Mouse (Mus musculus): ENCODE data around the gene Vwa1. TPM values are rescaled to one million over a fixed set of nuclear protein-coding genes. Genes with fewer than 3 reads are reported as not detected.

Gene Vwa1
- polyA plus RNA-seq (2015; fragmentation: Nextera tagmentation; extraction: Ambion mirVana), result 20.3 and 22.5 TPM in 2 replicates

DNA sequence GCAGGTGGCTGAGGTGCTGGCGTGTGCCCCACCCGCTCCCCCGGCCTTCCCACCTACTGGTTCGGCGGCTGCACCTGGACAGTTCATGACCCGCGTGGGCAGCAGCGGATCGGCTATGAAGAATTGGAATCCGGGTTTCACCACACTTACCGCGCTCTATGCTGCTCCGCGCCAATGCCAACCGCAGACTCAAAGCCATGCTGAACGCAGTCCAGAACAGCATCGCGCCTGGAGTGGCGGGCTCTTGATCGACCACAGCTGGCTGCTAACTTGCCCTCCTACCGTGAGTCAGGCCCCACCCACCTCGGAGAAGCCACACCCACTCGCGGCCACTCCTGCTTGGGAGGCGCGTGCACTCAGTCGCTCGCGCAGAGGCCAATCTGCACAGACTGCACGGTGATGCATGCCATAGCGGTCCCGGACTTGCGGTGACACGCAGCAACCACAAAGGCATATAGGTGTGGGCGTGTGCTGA, at the start of gene Vwa1:
TSS of gene Vwa1 (minus strand) at position 419 of the 475 bp plus-strand sequence.

DNA sequence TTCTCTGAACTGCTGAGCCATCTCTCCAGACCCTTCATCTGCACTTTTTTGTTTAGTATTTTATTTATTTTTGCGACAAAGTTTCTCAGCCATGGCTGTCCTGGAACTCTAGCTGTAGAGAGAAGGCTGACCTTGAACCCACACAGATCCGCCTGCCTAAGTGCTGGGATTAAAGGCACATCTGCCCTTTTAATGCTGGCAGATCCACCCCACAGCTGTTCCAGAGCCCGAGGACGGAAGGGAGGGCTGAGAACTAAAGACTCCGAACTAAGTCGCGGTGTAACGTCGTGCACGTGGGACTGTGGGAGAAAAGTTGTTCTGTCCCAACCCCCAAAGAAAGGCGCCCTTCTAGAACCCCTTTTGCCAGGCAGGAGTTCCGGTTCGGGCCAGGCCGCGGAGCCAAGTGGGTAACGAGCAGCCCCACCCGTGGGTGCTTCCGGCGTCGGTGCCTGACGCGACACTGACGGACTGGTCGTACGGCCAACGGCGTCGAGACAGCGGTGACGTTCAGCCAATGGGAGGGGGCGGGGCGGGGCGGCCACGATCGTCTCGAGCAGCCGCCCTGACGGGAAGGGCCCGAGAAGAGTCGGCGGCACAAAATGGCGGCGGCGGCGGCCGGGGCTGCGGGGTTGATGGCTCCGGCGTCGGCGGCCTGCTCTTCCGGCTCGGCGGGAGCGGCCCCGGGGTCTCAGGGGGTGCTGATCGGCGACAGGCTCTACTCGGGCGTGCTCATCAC, 37.6 kb upstream of the Vwa1 start, which contains the start of gene Ccnl2:
TSS of gene Ccnl2 (plus strand) at position 561 of the 736 bp plus-strand sequence.

DNA sequence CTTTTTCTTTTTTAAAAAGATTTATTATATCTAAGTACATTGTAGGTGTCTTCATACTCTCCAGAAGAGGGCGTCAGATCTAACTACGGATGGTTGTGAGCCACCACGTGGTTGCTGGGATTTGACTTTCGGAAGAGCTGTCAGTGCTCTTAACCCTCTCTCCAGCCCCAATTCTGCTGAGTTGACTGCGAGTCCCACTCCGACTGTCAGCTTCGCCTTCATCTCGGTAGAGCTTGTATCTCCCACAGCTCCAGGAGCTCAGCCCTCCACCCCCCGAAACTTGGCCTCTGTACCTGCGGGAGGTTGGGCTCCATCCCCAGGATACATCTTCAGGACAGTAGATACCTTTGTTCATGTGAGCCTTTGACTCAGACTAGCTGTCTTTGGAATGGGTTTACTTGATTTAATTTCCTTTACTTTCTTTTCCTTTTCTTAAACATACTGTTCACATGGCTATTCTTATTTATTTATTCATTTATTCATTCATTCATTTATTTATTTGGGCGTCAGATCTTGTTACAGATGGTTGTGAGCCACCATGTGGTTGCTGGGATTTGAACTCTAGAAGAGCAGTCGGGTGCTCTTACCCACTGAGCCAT, 28.3 kb upstream of the Vwa1 start, which contains the start of gene Mrpl20:
TSS of gene Mrpl20 (plus strand) at position 138 of the 599 bp plus-strand sequence.

DNA sequence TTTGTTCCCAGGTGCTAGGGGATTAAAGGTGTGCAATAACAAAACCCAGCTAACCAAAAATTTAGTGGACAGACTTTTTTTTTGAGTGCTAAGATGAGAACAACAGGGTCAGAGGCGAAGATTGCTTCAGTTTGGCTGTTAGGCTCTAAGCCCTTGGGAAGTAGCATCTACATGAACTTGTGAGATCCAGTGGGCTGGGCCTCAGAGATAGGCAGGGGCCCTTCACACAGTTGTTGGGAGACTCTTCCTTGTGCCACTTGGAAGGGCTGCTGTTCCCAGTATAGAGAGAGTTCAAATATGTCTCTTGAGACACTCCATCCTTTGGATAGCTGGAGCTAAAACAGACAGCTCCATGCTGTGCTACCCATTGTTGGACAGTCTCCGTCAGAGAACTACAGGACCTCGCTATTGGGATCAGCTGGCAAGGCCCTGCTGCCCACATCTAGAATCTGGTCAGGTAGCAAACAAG, 15.6 kb upstream of the Vwa1 start, which contains the start of gene Ankrd65:
TSS of gene Ankrd65 (plus strand) at position 419 of the 469 bp plus-strand sequence.

DNA sequence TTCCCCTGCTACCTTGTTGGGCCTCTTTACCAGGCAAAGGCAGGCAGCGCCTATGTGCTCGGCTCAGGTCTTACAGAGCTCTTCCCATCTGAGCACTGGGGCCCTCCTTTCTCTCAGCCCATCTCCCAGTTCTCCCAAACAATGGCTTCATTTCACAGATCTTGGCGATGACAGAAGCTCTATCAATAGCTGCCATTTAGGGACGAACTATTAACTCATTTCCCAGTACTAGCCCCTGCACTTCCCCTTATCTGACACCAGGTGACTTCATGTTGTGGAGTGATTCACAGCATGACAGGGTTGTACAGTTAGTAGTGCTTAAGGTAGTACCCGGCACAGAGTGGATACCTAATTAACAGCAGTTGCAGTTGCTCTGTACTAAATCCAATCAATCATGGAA, 11.3 kb upstream of the Vwa1 start, which contains the start of gene Tmem88b:
TSS of gene Tmem88b (minus strand) at position 56 of the 400 bp plus-strand sequence.

DNA sequence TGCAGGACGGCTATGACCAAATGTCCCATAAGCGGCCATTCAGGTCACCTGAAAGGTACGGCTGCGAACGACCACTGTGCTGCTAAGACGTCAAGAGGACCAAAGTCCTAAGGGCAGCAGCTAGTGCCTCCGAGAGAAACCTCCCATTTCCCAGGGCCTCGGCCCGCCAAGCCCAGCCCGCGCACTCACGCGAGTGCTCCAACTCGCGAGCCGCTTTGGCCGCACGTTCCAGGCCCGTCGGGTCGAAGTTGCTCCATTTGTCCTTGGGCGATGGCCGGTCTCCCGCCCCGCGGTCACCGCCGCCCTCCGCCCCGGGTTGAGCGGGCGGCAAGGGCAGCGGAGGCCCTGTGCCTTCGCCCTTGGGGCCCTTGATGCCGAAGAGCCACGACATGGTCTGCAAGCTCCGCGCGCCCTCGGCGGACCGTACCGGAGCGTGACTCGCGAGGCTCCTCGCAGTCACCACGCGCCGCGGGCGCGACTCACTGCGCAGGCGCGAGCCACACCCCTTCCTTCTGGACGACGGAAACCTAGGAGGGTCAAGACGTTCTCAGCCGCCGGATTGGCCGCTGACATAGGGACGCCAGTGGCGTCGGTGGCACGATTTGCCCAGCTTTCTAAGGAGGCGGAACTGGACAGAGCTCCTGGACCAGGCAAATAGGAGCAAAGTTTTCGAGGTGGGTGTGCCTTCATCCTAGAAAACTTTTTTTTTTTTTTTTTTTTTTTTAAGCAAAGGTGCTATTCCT, 13.7 kb downstream of the Vwa1 start, which contains the start of gene Atad3a:
TSS of gene Atad3a (minus strand) at position 481 of the 743 bp plus-strand sequence.

DNA sequence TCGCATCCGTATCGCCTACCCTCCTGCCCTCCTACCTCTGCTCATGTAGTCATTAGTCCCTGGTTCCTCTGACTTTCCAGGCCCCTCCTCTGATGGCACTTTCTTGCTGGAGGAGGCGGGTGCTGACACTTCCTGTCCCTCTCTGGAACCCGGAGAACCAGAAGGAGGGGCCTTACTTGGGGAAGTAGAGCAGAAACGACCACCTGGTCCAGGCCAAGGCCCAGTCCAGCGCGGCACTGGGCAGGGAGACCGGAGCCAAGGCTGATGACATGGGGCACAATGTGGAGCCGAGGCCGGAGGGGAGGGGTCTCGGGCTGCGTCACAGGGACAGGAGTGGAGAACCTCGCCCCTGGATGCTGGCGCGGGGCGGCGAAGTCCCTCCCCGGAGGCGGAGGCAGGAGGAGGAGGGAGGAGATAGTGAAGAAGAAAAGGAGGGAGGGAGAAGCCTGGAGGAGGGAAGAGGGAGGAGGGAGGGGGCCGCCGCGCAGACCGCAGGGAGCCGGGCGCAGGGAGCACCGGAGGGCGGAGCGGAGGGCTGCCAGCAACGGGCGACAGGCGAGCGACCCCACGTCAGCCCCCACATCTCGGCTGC, 40.1 kb downstream of the Vwa1 start, which contains the start of gene Tmem240:
TSS of gene Tmem240 (plus strand) at position 451 of the 592 bp plus-strand sequence.

Small RNA genes lying within 50 kb of the gene (microRNA-seq; reads per million reads assigned to microRNA genes)
- 0 reads per million in 2 experiments for gene Gm27743

Other genes with a start within 250 kb of the Vwa1 start
- 25.7 and 36.4 TPM in 2 replicates for gene Nadk, start 212.3 kb downstream of the Vwa1 start, polyA plus RNA-seq (2015; fragmentation: Nextera tagmentation; extraction: Ambion mirVana)
- gene Slc35e2, start 173.3 kb downstream of the Vwa1 start, polyA plus RNA-seq (2015; fragmentation: Nextera tagmentation; extraction: Ambion mirVana), result 3.5 and 3.7 TPM in 2 replicates
- 39.1 and 44.5 TPM in 2 replicates for gene Cdk11b, start 149.8 kb downstream of the Vwa1 start, polyA plus RNA-seq (2015; fragmentation: Nextera tagmentation; extraction: Ambion mirVana)
- not detected in 2 replicates for gene Gm10563, start 129.3 kb downstream of the Vwa1 start, polyA plus RNA-seq (2015; fragmentation: Nextera tagmentation; extraction: Ambion mirVana)
- gene Mmp23, start 121.3 kb downstream of the Vwa1 start, polyA plus RNA-seq (2015; fragmentation: Nextera tagmentation; extraction: Ambion mirVana), result 38.5 and 62.9 TPM in 2 replicates
- 13.3 and 14.7 TPM in 2 replicates for gene Mib2, start 105.5 kb downstream of the Vwa1 start, polyA plus RNA-seq (2015; fragmentation: Nextera tagmentation; extraction: Ambion mirVana)
- gene Fndc10, start 80.4 kb downstream of the Vwa1 start, polyA plus RNA-seq (2015; fragmentation: Nextera tagmentation; extraction: Ambion mirVana), result 4.6 and 6.1 TPM in 2 replicates
- gene Ssu72, start 69.9 kb downstream of the Vwa1 start, polyA plus RNA-seq (2015; fragmentation: Nextera tagmentation; extraction: Ambion mirVana), result 90.9 and 95.8 TPM in 2 replicates
- 0.28 and 0.58 TPM in 2 replicates for gene Tmem240, start 39.9 kb downstream of the Vwa1 start, polyA plus RNA-seq (2015; fragmentation: Nextera tagmentation; extraction: Ambion mirVana)
- 56.3 and 59.2 TPM in 2 replicates for gene Atad3a, start 13.6 kb downstream of the Vwa1 start, polyA plus RNA-seq (2015; fragmentation: Nextera tagmentation; extraction: Ambion mirVana)
- gene Tmem88b, start 11.2 kb upstream of the Vwa1 start, polyA plus RNA-seq (2015; fragmentation: Nextera tagmentation; extraction: Ambion mirVana), result 1.4 and 1.5 TPM in 2 replicates
- 0.13 and 0.15 TPM in 2 replicates for gene Ankrd65, start 15.7 kb upstream of the Vwa1 start, polyA plus RNA-seq (2015; fragmentation: Nextera tagmentation; extraction: Ambion mirVana)
- 172 and 176 TPM in 2 replicates for gene Mrpl20, start 28.2 kb upstream of the Vwa1 start, polyA plus RNA-seq (2015; fragmentation: Nextera tagmentation; extraction: Ambion mirVana)
- gene Ccnl2, start 37.8 kb upstream of the Vwa1 start, polyA plus RNA-seq (2015; fragmentation: Nextera tagmentation; extraction: Ambion mirVana), result 89.3 and 91.0 TPM in 2 replicates
- 131 and 148 TPM in 2 replicates for gene Aurkaip1, start 56.6 kb upstream of the Vwa1 start, polyA plus RNA-seq (2015; fragmentation: Nextera tagmentation; extraction: Ambion mirVana)
- 109 and 120 TPM in 2 replicates for gene Mxra8, start 65.0 kb upstream of the Vwa1 start, polyA plus RNA-seq (2015; fragmentation: Nextera tagmentation; extraction: Ambion mirVana)
- gene Dvl1, start 72.7 kb upstream of the Vwa1 start, polyA plus RNA-seq (2015; fragmentation: Nextera tagmentation; extraction: Ambion mirVana), result 13.5 and 16.4 TPM in 2 replicates
- gene Tas1r3, start 88.7 kb upstream of the Vwa1 start, polyA plus RNA-seq (2015; fragmentation: Nextera tagmentation; extraction: Ambion mirVana), result 0.16 and 0.21 TPM in 2 replicates
- 8.0 and 8.1 TPM in 2 replicates for gene Cptp, start 94.7 kb upstream of the Vwa1 start, polyA plus RNA-seq (2015; fragmentation: Nextera tagmentation; extraction: Ambion mirVana)
- 23.9 and 26.2 TPM in 2 replicates for gene Ints11, start 94.8 kb upstream of the Vwa1 start, polyA plus RNA-seq (2015; fragmentation: Nextera tagmentation; extraction: Ambion mirVana)
- 24.9 and 28.0 TPM in 2 replicates for gene Pusl1, start 117.1 kb upstream of the Vwa1 start, polyA plus RNA-seq (2015; fragmentation: Nextera tagmentation; extraction: Ambion mirVana)
- 9.6 and 9.8 TPM in 2 replicates for gene Acap3, start 117.1 kb upstream of the Vwa1 start, polyA plus RNA-seq (2015; fragmentation: Nextera tagmentation; extraction: Ambion mirVana)
- gene Ube2j2, start 169.1 kb upstream of the Vwa1 start, polyA plus RNA-seq (2015; fragmentation: Nextera tagmentation; extraction: Ambion mirVana), result 65.7 and 69.6 TPM in 2 replicates
- gene C1qtnf12, start 187.6 kb upstream of the Vwa1 start, polyA plus RNA-seq (2015; fragmentation: Nextera tagmentation; extraction: Ambion mirVana), result 22.7 and 51.1 TPM in 2 replicates
- gene B3galt6, start 218.0 kb upstream of the Vwa1 start, polyA plus RNA-seq (2015; fragmentation: Nextera tagmentation; extraction: Ambion mirVana), result 8.4 and 8.5 TPM in 2 replicates
- 85.8 and 116 TPM in 2 replicates for gene Sdf4, start 218.2 kb upstream of the Vwa1 start, polyA plus RNA-seq (2015; fragmentation: Nextera tagmentation; extraction: Ambion mirVana)
- 0.23 and 0.38 TPM in 2 replicates for gene Tnfrsf4, start 239.1 kb upstream of the Vwa1 start, polyA plus RNA-seq (2015; fragmentation: Nextera tagmentation; extraction: Ambion mirVana)